Comparison of ENCODE assay signal across 9 mouse cellular contexts in genomic region chr11:82399621-82400020, GRCm38 (mm10). TPM values are rescaled to one million over a fixed set of nuclear protein-coding genes. Genes with fewer than 3 reads are reported as not detected.
A peak's percentile ranks its signal among the peaks of the same experiment; 100 is the strongest.
DNase-seq lines count a peak whose midpoint lies in the region; ATAC-seq and TF ChIP-seq lines count a peak whose summit lies in the region.
"Had no signal": no experiment of that assay in that cellular context is flagged by ENCODE, and none has a peak within 500 bp of the region (broad histone marks: within the 10 kb centered on the region; RNA-seq: fewer than 3 reads in every experiment).

No protein-coding gene starts in this region.

- H3K9me3 ChIP-seq in hindbrain, postnatal 0 days (ENCODE audit: low read length), result no peaks in the 10 kb centered on the region
- H3K9me3 ChIP-seq in hindbrain, embryonic 14.5 days (ENCODE audit: control insufficient read depth, low read length), result no peaks in the 10 kb centered on the region
- H3K9me3 ChIP-seq: embryonic facial prominence, embryonic 13.5 days; liver, embryonic 13.5 days had no signal

- 11% methylated on average over 3 of the region's 3 CpGs for WGBS in hindbrain, postnatal 0 days
- WGBS in hindbrain, embryonic 14.5 days, result 18% methylated on average over 3 of the region's 3 CpGs

- H3K4me1 ChIP-seq in hindbrain, postnatal 0 days (ENCODE audit: insufficient read depth, low read length), result no peaks in the 10 kb centered on the region
- H3K4me1 ChIP-seq in hindbrain, embryonic 14.5 days (replicated peaks; ENCODE audit: control insufficient read depth, insufficient read depth, low read length), result no peaks in the 10 kb centered on the region
- H3K4me1 ChIP-seq: embryonic facial prominence, embryonic 13.5 days; liver, embryonic 13.5 days had no signal

- no peak overlapping the region for H3K4me2 ChIP-seq in hindbrain, postnatal 0 days (ENCODE audit: low read depth, low read length)
- no peak overlapping the region for H3K4me2 ChIP-seq in hindbrain, embryonic 14.5 days (replicated peaks)
- H3K4me2 ChIP-seq: embryonic facial prominence, embryonic 13.5 days; liver, embryonic 13.5 days had no signal

- no peak overlapping the region for H3K27ac ChIP-seq in hindbrain, postnatal 0 days
- no peak overlapping the region for H3K27ac ChIP-seq in hindbrain, embryonic 14.5 days
- H3K27ac ChIP-seq: embryonic facial prominence, embryonic 13.5 days; liver, embryonic 13.5 days had no signal

- H3K27me3 ChIP-seq in hindbrain, postnatal 0 days (ENCODE audit: insufficient read depth, low read length), result no peaks in the 10 kb centered on the region
- H3K27me3 ChIP-seq in hindbrain, embryonic 14.5 days (ENCODE audit: control insufficient read depth, insufficient read depth, low read length), result 0 out of 2 replicates have a peak, but pooled peaks cover 6% of the 10 kb centered on the region
- no peaks in the 10 kb centered on the region for H3K27me3 ChIP-seq in splenic B cell, adult 2 months (ENCODE audit: control insufficient read depth, insufficient read depth, low read length, poor library complexity, severe bottlenecking)
- H3K27me3 ChIP-seq: liver, embryonic 13.5 days had no signal

- no peak for DNase-seq in hindbrain, postnatal 0 days (ENCODE audit: low spot score)
- no peak for DNase-seq in hindbrain, embryonic 14.5 days (ENCODE audit: low spot score)
- peak; percentile 11 for DNase-seq in 3T3-L1 (ENCODE audit: low read depth, low spot score)
- DNase-seq in CD4-positive helper T cell, adult 2 months (ENCODE audit: low read depth, low spot score), result peak; percentile 12
- DNase-seq in embryo, embryonic 9.5 days (ENCODE audit: extremely low spot score), result peak; percentile 39
- DNase-seq in splenic B cell, adult 2 months (ENCODE audit: low read depth, low spot score), result peak; percentile 62
- DNase-seq: liver, embryonic 13.5 days had no signal

- no peaks in the 10 kb centered on the region for H3K36me3 ChIP-seq in hindbrain, postnatal 0 days (ENCODE audit: insufficient read depth, low read length)
- no peaks in the 10 kb centered on the region for H3K36me3 ChIP-seq in hindbrain, embryonic 14.5 days (replicated peaks; ENCODE audit: control insufficient read depth, insufficient read depth)
- no peaks in the 10 kb centered on the region for H3K36me3 ChIP-seq in splenic B cell, adult 2 months (ENCODE audit: control insufficient read depth, insufficient read depth, low read length, poor library complexity, severe bottlenecking)
- H3K36me3 ChIP-seq: embryonic facial prominence, embryonic 13.5 days; liver, embryonic 13.5 days had no signal

- H3K9ac ChIP-seq in hindbrain, postnatal 0 days (replicated peaks; ENCODE audit: low read length), result no peak overlapping the region
- H3K9ac ChIP-seq in hindbrain, embryonic 14.5 days, result no peak overlapping the region
- H3K9ac ChIP-seq: embryonic facial prominence, embryonic 13.5 days; liver, embryonic 13.5 days had no signal

- H3K4me3 ChIP-seq in hindbrain, postnatal 0 days (ENCODE audit: low read length), result no peak overlapping the region
- H3K4me3 ChIP-seq in hindbrain, embryonic 14.5 days (replicated peaks; ENCODE audit: low read length), result no peak overlapping the region
- H3K4me3 ChIP-seq: embryonic facial prominence, embryonic 13.5 days; liver, embryonic 13.5 days had no signal

- ATAC-seq in hindbrain, postnatal 0 days, result no peak
- no peak for ATAC-seq in hindbrain, embryonic 14.5 days (ENCODE audit: low FRiP score)
- ATAC-seq in megakaryocyte progenitor cell, adult 5-6 weeks (replicated peaks; ENCODE audit: poor library complexity), result no peak

- TF ChIP-seq CTCF in hindbrain, postnatal 0 days (IDR thresholded peaks at IDR 0.05; ENCODE audit: low read depth), result peak; percentile 65

RNA-seq across cellular contexts. Expression of gene Tmem132e, which starts 10.9 kb away (rescaled TPM):
- total RNA-seq in hindbrain, postnatal 0 days (2014; rRNA removed), result 48.9 and 52.8 TPM in 2 replicates
- polyA plus RNA-seq in hindbrain, postnatal 0 days (2015; fragmentation: Nextera tagmentation; extraction: Ambion mirVana), result 4.0 and 4.6 TPM in 2 replicates
- 5.1 and 6.9 TPM in 2 replicates for polyA plus RNA-seq in hindbrain, embryonic 14.5 days (2014; fragmentation: Nextera tagmentation; extraction: Ambion mirVana)
- not detected in 2 replicates for total RNA-seq in megakaryocyte progenitor cell, adult 5-6 weeks (2015)
- total RNA-seq in megakaryocyte progenitor cell, adult 5-6 weeks (2017), result not detected in 2 replicates

Comparison
In these comparisons a context has a peak if more than half of its experiments do, and no peak if none do; other contexts are left out.
1. DNase-seq: peak in 3T3-L1 (single experiment), CD4-positive helper T cell, adult 2 months (single experiment), embryo, embryonic 9.5 days (single experiment) and splenic B cell, adult 2 months (single experiment); none in hindbrain, postnatal 0 days (single experiment) and hindbrain, embryonic 14.5 days (single experiment).
2. RNA of gene Tmem132e, which starts 10.9 kb away (total RNA-seq): 48.9 to 52.8 TPM in hindbrain, postnatal 0 days; not detected in megakaryocyte progenitor cell, adult 5-6 weeks; every median in the first group is over 10 times any median in the second.